Mouse (Mus musculus) embryo, embryonic 11.5 days (tissue): ENCODE measurements at regions not wholly inside any gene's neighbourhood (a gene's known extent, or its start where the extent isn't known, plus 50 kb on each side); places are given as distances from the start of the nearest gene placed in this dataset.
A peak's percentile ranks its signal among the peaks of the same experiment; 100 is the strongest.

Source experiments
- DNase-seq: peaks from one replicate; pipeline ENCODE4 v3.0.0-alpha.2; 2012; ENCODE audit warnings: low read depth, low spot score

GRCm38 (mm10) chr1:35715931-35716330 is 352.3 kb upstream of the Hs6st1 start:
- no peak for DNase-seq

GRCm38 (mm10) chr1:35717166-35717565 is 351.0 kb upstream of the Hs6st1 start:
- DNase-seq = no peak

GRCm38 (mm10) chr1:35717659-35718058 is 350.5 kb upstream of the Hs6st1 start:
- no peak for DNase-seq

GRCm38 (mm10) chr1:35720063-35720462 is 348.1 kb upstream of the Hs6st1 start:
- no peak for DNase-seq

- DNase-seq = no peak
These were observed 343.8 kb upstream of the Hs6st1 start for GRCm38 (mm10) chr1:35724366-35724900.

- DNase-seq = peak; percentile 30
These were observed 341.6 kb upstream of the Hs6st1 start for GRCm38 (mm10) chr1:35726596-35726995.

GRCm38 (mm10) chr1:35727310-35727990 is 340.8 kb upstream of the Hs6st1 start:
- no peak for DNase-seq

- no peak for DNase-seq
These were observed 338.4 kb upstream of the Hs6st1 start for GRCm38 (mm10) chr1:35729785-35730295.

- DNase-seq = no peak
These were observed 337.9 kb upstream of the Hs6st1 start for GRCm38 (mm10) chr1:35730309-35730708.

- no peak for DNase-seq
These were observed 332.0 kb upstream of the Hs6st1 start for GRCm38 (mm10) chr1:35736247-35736646.

- DNase-seq = no peak
These were observed 318.6 kb upstream of the Hs6st1 start for GRCm38 (mm10) chr1:35749603-35750002.

- no peak for DNase-seq
These were observed 318.1 kb upstream of the Hs6st1 start for GRCm38 (mm10) chr1:35750092-35750521.

GRCm38 (mm10) chr1:35752636-35753035 is 315.6 kb upstream of the Hs6st1 start:
- DNase-seq = no peak

GRCm38 (mm10) chr1:35754170-35754569 is 314.0 kb upstream of the Hs6st1 start:
- DNase-seq = no peak

- peak; percentile 9 for DNase-seq
These were observed 309.2 kb upstream of the Hs6st1 start for GRCm38 (mm10) chr1:35759010-35759409.

- DNase-seq = no peak
These were observed 308.6 kb upstream of the Hs6st1 start for GRCm38 (mm10) chr1:35759600-35759999.

- no peak for DNase-seq
These were observed 305.1 kb upstream of the Hs6st1 start for GRCm38 (mm10) chr1:35763051-35763450.

- DNase-seq = no peak
These were observed 304.7 kb upstream of the Hs6st1 start for GRCm38 (mm10) chr1:35763456-35763855.

- no peak for DNase-seq
These were observed 304.1 kb upstream of the Hs6st1 start for GRCm38 (mm10) chr1:35764068-35764467.

- no peak for DNase-seq
These were observed 302.5 kb upstream of the Hs6st1 start for GRCm38 (mm10) chr1:35765692-35766091.

GRCm38 (mm10) chr1:35766271-35766670 is 301.9 kb upstream of the Hs6st1 start:
- no peak for DNase-seq

GRCm38 (mm10) chr1:35772567-35772966 is 295.6 kb upstream of the Hs6st1 start:
- DNase-seq = no peak

- DNase-seq = no peak
These were observed 293.6 kb upstream of the Hs6st1 start for GRCm38 (mm10) chr1:35774566-35774965.
